Mouse (Mus musculus): ENCODE measurements at regions not wholly inside any gene's neighbourhood (a gene's known extent, or its start where the extent isn't known, plus 50 kb on each side); places are given as distances from the start of the nearest gene placed in this dataset.

DNA sequence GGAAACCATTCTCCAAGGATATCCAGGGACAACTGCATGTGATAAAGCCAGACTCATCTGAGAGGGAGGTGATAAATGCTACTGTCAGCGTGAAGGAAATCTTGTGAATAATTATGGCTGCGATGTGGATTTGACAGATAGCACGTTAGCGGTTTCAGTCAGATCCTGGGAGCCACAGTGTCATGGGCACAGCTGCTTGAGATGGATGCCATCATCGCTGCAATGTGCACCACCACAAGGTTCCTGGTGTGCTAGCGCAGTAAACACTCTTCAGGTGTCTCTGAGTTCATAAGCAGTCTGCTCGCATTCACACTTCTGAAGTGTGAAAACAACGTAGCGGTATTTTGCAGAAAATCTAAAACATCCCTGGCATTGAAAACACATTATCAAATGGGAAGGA lies 238.9 kb upstream of the Tas2r134 start:
- TF ChIP-seq POLR2A (IDR thresholded peaks at IDR 0.05; ENCODE audit: borderline replicate concordance, extremely low read depth, low read depth, low read length) = no peak
- no peak for TF ChIP-seq CTCF (IDR thresholded peaks at IDR 0.05; ENCODE audit: insufficient read depth, low read length)
